Mouse (Mus musculus) C2C12 (cell line): Measurements from ENCODE around the gene Cog6. TPM values are rescaled to one million over a fixed set of nuclear protein-coding genes. Genes with fewer than 3 reads are reported as not detected.

Experiments used
- H3K27me3 ChIP-seq: one replicate; pipeline ENCODE4 v1.6.1; 2011; ENCODE audit not compliant: control insufficient read depth, insufficient read depth, insufficient read length
- H3K36me3 ChIP-seq: one replicate; pipeline ENCODE4 v1.6.1; 2011; ENCODE audit not compliant: control insufficient read depth, insufficient read depth
- H3K4me3 ChIP-seq: one replicate; pipeline ENCODE4 v1.5.1; 2011; ENCODE audit warnings: mild to moderate bottlenecking, control low read depth; ENCODE audit not compliant: poor library complexity, insufficient read depth, severe bottlenecking
- H3K79me2 ChIP-seq: one replicate; pipeline ENCODE4 v1.6.1; 2011; ENCODE audit not compliant: control insufficient read depth, insufficient read depth
- H3K79me3 ChIP-seq: one replicate; pipeline ENCODE4 v1.6.1; 2011; ENCODE audit warnings: low read depth, control low read depth
- H3ac ChIP-seq: one replicate; pipeline ENCODE3; 2011; ENCODE audit warnings: low read depth; ENCODE audit not compliant: control insufficient read depth, insufficient read length
- CEBPB ChIP-seq: IDR thresholded peaks from one replicate; pipeline ENCODE4 v1.6.1; 2011; ENCODE audit warnings: low read depth, mild to moderate bottlenecking, control low read depth, moderate library complexity
- CTCF ChIP-seq: IDR thresholded peaks from one replicate; pipeline ENCODE4 v1.5.1; 2011; ENCODE audit not compliant: control insufficient read depth, insufficient read depth, insufficient read length
- FOSL1 ChIP-seq: IDR thresholded peaks from one replicate; pipeline ENCODE4 v1.8.0; 2011; ENCODE audit warnings: mild to moderate bottlenecking, low read length; ENCODE audit not compliant: poor library complexity, insufficient read depth, severe bottlenecking
- MAX ChIP-seq: IDR thresholded peaks from one replicate; pipeline ENCODE4 v1.6.1; 2011; ENCODE audit warnings: mild to moderate bottlenecking, control low read depth
- MYOD1 ChIP-seq: IDR thresholded peaks from one replicate; pipeline ENCODE4 v1.6.1; 2011; ENCODE audit warnings: low read depth; ENCODE audit not compliant: control insufficient read depth, insufficient read length
- MYOG ChIP-seq: IDR thresholded peaks from one replicate; pipeline ENCODE4 v1.6.1; 2011; ENCODE audit not compliant: control insufficient read depth, insufficient read length; ENCODE audit errors: extremely low read depth
- USF1 ChIP-seq: IDR thresholded peaks from one replicate; pipeline ENCODE4 v1.6.1; 2011; ENCODE audit warnings: low read depth, mild to moderate bottlenecking, control low read depth, moderate library complexity
- long read RNA-seq, 2 experiments: library from polyadenylated mRNA; unstranded; transcript quantifications; one replicate each; pipeline ENCODE4 v2.0.0; 2019 to 2020
- polyA plus RNA-seq: library from polyadenylated mRNA; unstranded; fragments of >200 nt; fragmentation: generic; extraction: Trizol; gene quantifications from one replicate; pipeline ENCODE4 v1.2.1, GENCODE M21; 2012; ENCODE audit warnings: missing spikeins

Cog6 gene
- 10.0 TPM for polyA plus RNA-seq
- long read RNA-seq, experiment 1, transcript Cog6-201 (19 exons, 3,182 nt) = major isoform, 32 of 38 reads
- long read RNA-seq, experiment 1, partial matches to known transcripts = 1 of 38 reads
- long read RNA-seq, experiment 1, other reads (novel, unspliced or antisense) = 2 of 38 reads
- long read RNA-seq, experiment 2, transcript Cog6-201 (19 exons, 3,182 nt) = major isoform, 272 of 301 reads
- long read RNA-seq, experiment 2, partial matches to known transcripts = 1 of 301 reads
- long read RNA-seq, experiment 2, other reads (novel, unspliced or antisense) = 28 of 301 reads

GRCm38 (mm10) chr3:53016436-53017340 lies at the start of gene Cog6:
Gene Cog6, minus strand, starts transcription at chr3:53017237.
- Histone ChIP-seq H3K27me3 (no peaks in the 10 kb centered on the region), H3K4me3 (peak within 1 kb of the TSS; percentile 76), H3K36me3 (peaks cover 9% of the 10 kb centered on the region), H3ac (peak within 1 kb of the TSS; percentile 66), H3K79me3 (no peaks in the 10 kb centered on the region), H3K79me2 (peaks cover 4% of the 10 kb centered on the region)
- TF ChIP-seq USF1 (no peak), MYOG (no peak), MAX (peak; percentile 13), FOSL1 (no peak), CTCF (no peak)

GRCm38 (mm10) chr3:53066095-53066372 lies 49.0 kb upstream of the Cog6 start:
- Histone ChIP-seq H3K79me2 (peaks cover 70% of the 10 kb centered on the region), H3K4me3 (no peak overlapping the region), H3ac (no peak overlapping the region), H3K79me3 (peaks cover 31% of the 10 kb centered on the region), H3K27me3 (no peaks in the 10 kb centered on the region), H3K36me3 (no peaks in the 10 kb centered on the region)
- TF ChIP-seq CEBPB = no peak
- no peak for TF ChIP-seq MAX
- no peak for TF ChIP-seq MYOG
- TF ChIP-seq FOSL1 = no peak
- TF ChIP-seq USF1 = no peak
- no peak for TF ChIP-seq MYOD1
- TF ChIP-seq CTCF = no peak

- Histone ChIP-seq H3ac (no peak overlapping the region), H3K4me3 (no peak overlapping the region), H3K27me3 (no peaks in the 10 kb centered on the region), H3K36me3 (no peaks in the 10 kb centered on the region), H3K79me2 (peaks cover 72% of the 10 kb centered on the region), H3K79me3 (peaks cover 32% of the 10 kb centered on the region)
- TF ChIP-seq MYOD1 = no peak
- TF ChIP-seq MAX = no peak
- TF ChIP-seq USF1 = no peak
- no peak for TF ChIP-seq CEBPB
- TF ChIP-seq FOSL1 = no peak
- TF ChIP-seq MYOG = no peak
- no peak for TF ChIP-seq CTCF
These were observed 48.4 kb upstream of the Cog6 start for GRCm38 (mm10) chr3:53065267-53066094.

GRCm38 (mm10) chr3:53063423-53064147 lies 46.5 kb upstream of the Cog6 start:
- no peak overlapping the region for H3K4me3 ChIP-seq

GRCm38 (mm10) chr3:53059959-53060358 lies 42.9 kb upstream of the Cog6 start:
- no peaks in the 10 kb centered on the region for H3K27me3 ChIP-seq
- H3ac ChIP-seq = no peak overlapping the region
- TF ChIP-seq CTCF = no peak
- TF ChIP-seq USF1 = no peak
- TF ChIP-seq MAX = no peak
- no peak for TF ChIP-seq MYOG
- no peak for TF ChIP-seq MYOD1
- no peak for TF ChIP-seq CEBPB
- no peak for TF ChIP-seq FOSL1
- H3K79me2 ChIP-seq = peaks cover 75% of the 10 kb centered on the region
- no peak overlapping the region for H3K4me3 ChIP-seq
- peaks cover 30% of the 10 kb centered on the region for H3K79me3 ChIP-seq
- H3K36me3 ChIP-seq = no peaks in the 10 kb centered on the region

More at GRCm38 (mm10) chr3:53063423-53064147, 46.5 kb upstream of the Cog6 start:
- peak; percentile 5 for TF ChIP-seq FOSL1
- TF ChIP-seq MYOG = no peak
- no peak for TF ChIP-seq MYOD1
- TF ChIP-seq CTCF = no peak
- peak; percentile 99 for TF ChIP-seq CEBPB
- no peak for TF ChIP-seq MAX
- no peak for TF ChIP-seq USF1
- Histone ChIP-seq H3K27me3 (no peaks in the 10 kb centered on the region), H3K79me3 (peaks cover 34% of the 10 kb centered on the region), H3K79me2 (peaks cover 71% of the 10 kb centered on the region), H3K36me3 (no peaks in the 10 kb centered on the region), H3ac (peak overlapping the region; percentile 37)
